Mouse (Mus musculus) kidney, adult 2 months (tissue): ENCODE data around the gene Ints6l.

Source experiments
- CTCF ChIP-seq: fragments of 200-500 bp; conservative IDR thresholded peaks from 2 replicates; pipeline ENCODE4 v1.5.1; 2011; ENCODE audit warnings: low read depth, mild to moderate bottlenecking, control low read depth, low read length, moderate library complexity, mixed read lengths; ENCODE audit not compliant: insufficient read depth, insufficient read length
- POLR2A ChIP-seq: fragments of 200-500 bp; IDR thresholded peaks from one replicate; pipeline ENCODE4 v1.6.1; 2011; ENCODE audit warnings: low read depth, low read length, control low read depth

DNA sequence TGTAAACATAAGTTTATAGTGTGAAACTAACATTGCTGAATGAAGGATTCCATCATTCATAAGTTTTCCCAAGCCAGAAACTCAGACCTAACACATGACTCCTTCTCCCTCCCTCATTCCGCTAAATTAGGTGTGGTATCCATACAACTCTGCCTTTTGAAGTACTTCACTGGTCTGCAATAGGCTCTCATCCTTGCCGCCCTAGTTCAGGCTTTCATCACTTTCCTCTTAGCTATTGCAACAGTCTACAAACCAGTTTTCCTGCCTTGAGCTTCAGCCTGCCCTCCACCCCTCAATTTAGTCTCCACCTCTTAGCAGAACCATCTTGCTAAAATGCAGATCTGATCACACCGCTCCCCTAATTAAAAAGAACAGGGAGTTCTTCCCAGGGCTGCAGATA, 22.9 kb downstream of the Ints6l start:
- no peak for TF ChIP-seq POLR2A
- no peak for TF ChIP-seq CTCF
